Mouse (Mus musculus): Measurements from ENCODE around the gene Ptgir.
A peak's percentile ranks its signal among the peaks of the same experiment; 100 is the strongest.

GRCm38 (mm10) chr7:16920818-16921791 lies 14.8 kb downstream of the Ptgir start:
- TF ChIP-seq POLR2A (IDR thresholded peaks at IDR 0.05; ENCODE audit: extremely low read depth, insufficient read depth, low read length) (0 out of 2 replicates have a peak, but pooled peaks have one; percentile 36), CTCF (IDR thresholded peaks at IDR 0.05; ENCODE audit: extremely low read depth, insufficient read depth, low read length) (no peak)

All from cortical plate, adult 2 months (tissue).